Mouse (Mus musculus) adrenal gland, postnatal 4 days (tissue): Measurements from ENCODE around the gene Serpina3m. TPM values are rescaled to one million over a fixed set of nuclear protein-coding genes. Genes with fewer than 3 reads are reported as not detected.
"Not testable (repeated sequence)": the region's sequence is repeated elsewhere in the genome, so short reads cannot be mapped to it uniquely, and the experiment has no call there.

Experiments used
- DNase-seq, 2 experiments: peaks; one replicate each; pipeline ENCODE4 v3.0.0; 2021 to 2022; ENCODE audit warnings: low spot score in 2 of 2, mixed read lengths in 2 of 2
- long read RNA-seq, 2 experiments: library from polyadenylated mRNA; stranded (forward); transcript quantifications; one replicate each; pipeline ENCODE4 v2.0.0; 2021
- total RNA-seq, 2 experiments: library from RNA; stranded (reverse); gene quantifications; 2 replicates each; pipeline ENCODE4 v1.2.3; 2021

The Serpina3m gene
- total RNA-seq, result 10 to 100 TPM in 1 of 2 experiments, 1 to 10 TPM in 1; 1.1 to 35.8 TPM
- long read RNA-seq, experiment 1, transcript Serpina3m-202 (5 exons, 1,659 nt), result major isoform, 31 of 40 reads
- long read RNA-seq, experiment 1, partial matches to known transcripts, result 7 of 40 reads
- long read RNA-seq, experiment 1, other reads (novel, unspliced or antisense), result 2 of 40 reads
- long read RNA-seq, experiment 2, partial matches to known transcripts, result 0 of 2 reads
- long read RNA-seq, experiment 2, other reads (novel, unspliced or antisense), result 1 of 2 reads

- DNase-seq, result not testable (repeated sequence)
Observed at GRCm38 (mm10) chr12:104338226-104338625, at the start of gene Serpina3m, which contains the start of gene Serpina3k. Serpina3m (plus strand) TSS chr12:104338486. Serpina3k (plus strand) TSS chr12:104338486.

GRCm38 (mm10) chr12:104289872-104290271 is 48.4 kb upstream of the Serpina3m start:
- no peak for DNase-seq

GRCm38 (mm10) chr12:104293963-104294362 is 44.3 kb upstream of the Serpina3m start:
- no peak for DNase-seq

GRCm38 (mm10) chr12:104298049-104298448 is 40.2 kb upstream of the Serpina3m start:
- DNase-seq, result no peak

GRCm38 (mm10) chr12:104305991-104306390 is 32.3 kb upstream of the Serpina3m start:
- DNase-seq, result no peak

GRCm38 (mm10) chr12:104314253-104314652 is 24.0 kb upstream of the Serpina3m start, which contains the start of gene Serpina3j:
Serpina3j (plus strand) TSS chr12:104314553.
- DNase-seq, result no peak

GRCm38 (mm10) chr12:104322454-104322853 is 15.8 kb upstream of the Serpina3m start:
- no peak for DNase-seq

- DNase-seq, result no peak
Observed at GRCm38 (mm10) chr12:104331701-104332100, 6.6 kb upstream of the Serpina3m start.

- not testable (repeated sequence) for DNase-seq
Observed at GRCm38 (mm10) chr12:104336873-104337272, 1.4 kb upstream of the Serpina3m start.

GRCm38 (mm10) chr12:104338705-104339104 is 419 bp downstream of the Serpina3m start:
- DNase-seq, result no peak

- not testable (repeated sequence) for DNase-seq
Observed at GRCm38 (mm10) chr12:104342489-104342888, 4.2 kb downstream of the Serpina3m start.

GRCm38 (mm10) chr12:104345181-104345580 is 6.9 kb downstream of the Serpina3m start:
- DNase-seq, result no peak

GRCm38 (mm10) chr12:104345707-104346106 is 7.4 kb downstream of the Serpina3m start:
- DNase-seq, result no peak

GRCm38 (mm10) chr12:104347091-104347490 is 8.8 kb downstream of the Serpina3m start:
- DNase-seq, result no peak

GRCm38 (mm10) chr12:104351812-104352211 is 13.5 kb downstream of the Serpina3m start:
- peak in 1 of 2 experiments; percentile 11 for DNase-seq

- DNase-seq, result no peak
Observed at GRCm38 (mm10) chr12:104356006-104356405, 17.7 kb downstream of the Serpina3m start.

GRCm38 (mm10) chr12:104369986-104370385 is 31.7 kb downstream of the Serpina3m start:
- DNase-seq, result no peak

GRCm38 (mm10) chr12:104377179-104377578 is 38.9 kb downstream of the Serpina3m start:
- DNase-seq, result not testable (repeated sequence)

- DNase-seq, result not testable (repeated sequence)
Observed at GRCm38 (mm10) chr12:104378351-104378750, 40.1 kb downstream of the Serpina3m start.

GRCm38 (mm10) chr12:104378815-104379214 is 40.5 kb downstream of the Serpina3m start:
- DNase-seq, result not testable (repeated sequence)

- no peak for DNase-seq
Observed at GRCm38 (mm10) chr12:104379856-104380255, 41.6 kb downstream of the Serpina3m start.

- DNase-seq, result not testable (repeated sequence)
Observed at GRCm38 (mm10) chr12:104381071-104381604, 42.9 kb downstream of the Serpina3m start.

- not testable (repeated sequence) for DNase-seq
Observed at GRCm38 (mm10) chr12:104385987-104386386, 47.7 kb downstream of the Serpina3m start.
